Mouse (Mus musculus): Measurements from ENCODE around the gene Nudt14. TPM values are rescaled to one million over a fixed set of nuclear protein-coding genes. Genes with fewer than 3 reads are reported as not detected.

Nudt14 gene
- total and polyA plus RNA-seq, 2 experiments: 21.2 to 29.3 TPM

- Histone ChIP-seq H3K27me3 (ENCODE audit: control insufficient read depth, insufficient read depth, low read length) (no peaks in the 10 kb centered on the region), H3K4me1 (ENCODE audit: control insufficient read depth, insufficient read depth, low read length) (no peaks in the 10 kb centered on the region), H3K9ac (ENCODE audit: low read depth, low read length) (no peak overlapping the region), H3K79me2 (ENCODE audit: control insufficient read depth, insufficient read depth, low read length) (no peaks in the 10 kb centered on the region), H3K36me3 (ENCODE audit: control insufficient read depth, insufficient read depth, low read length) (no peaks in the 10 kb centered on the region), H3K27ac (replicated peaks; ENCODE audit: insufficient read depth, low read depth, low read length) (no peak overlapping the region), H3K4me3 (ENCODE audit: insufficient read depth, low read depth, low read length) (no peak overlapping the region)
- no peak for DNase-seq (ENCODE audit: extremely low read depth, low read depth, low spot score)
- WGBS: 73% methylated on average over 11 of the region's 11 CpGs
- TF ChIP-seq POLR2A (IDR thresholded peaks at IDR 0.05; ENCODE audit: extremely low read depth, insufficient read depth, low read length) (no peak), CTCF (IDR thresholded peaks at IDR 0.05; ENCODE audit: low read depth, low read length) (no peak)
These were observed 24.4 kb downstream of the Nudt14 start for GRCm38 (mm10) chr12:112917486-112917885.

GRCm38 (mm10) chr12:112916698-112917400 is 25.1 kb downstream of the Nudt14 start:
- WGBS: 87% methylated on average over 16 of the region's 16 CpGs
- Histone ChIP-seq H3K27ac (replicated peaks; ENCODE audit: insufficient read depth, low read depth, low read length) (no peak overlapping the region), H3K27me3 (ENCODE audit: control insufficient read depth, insufficient read depth, low read length) (no peaks in the 10 kb centered on the region), H3K4me1 (ENCODE audit: control insufficient read depth, insufficient read depth, low read length) (no peaks in the 10 kb centered on the region), H3K36me3 (ENCODE audit: control insufficient read depth, insufficient read depth, low read length) (no peaks in the 10 kb centered on the region), H3K9ac (ENCODE audit: low read depth, low read length) (no peak overlapping the region), H3K4me3 (ENCODE audit: insufficient read depth, low read depth, low read length) (no peak overlapping the region), H3K79me2 (ENCODE audit: control insufficient read depth, insufficient read depth, low read length) (no peaks in the 10 kb centered on the region)
- TF ChIP-seq POLR2A (IDR thresholded peaks at IDR 0.05; ENCODE audit: extremely low read depth, insufficient read depth, low read length): no peak
- TF ChIP-seq CTCF (IDR thresholded peaks at IDR 0.05; ENCODE audit: low read depth, low read length): no peak
- DNase-seq (ENCODE audit: extremely low read depth, low read depth, low spot score): no peak

- no peaks in the 10 kb centered on the region for H3K79me2 ChIP-seq (ENCODE audit: control insufficient read depth, insufficient read depth, low read length)
- no peaks in the 10 kb centered on the region for H3K36me3 ChIP-seq (ENCODE audit: control insufficient read depth, insufficient read depth, low read length)
- no peak overlapping the region for H3K9ac ChIP-seq (ENCODE audit: low read depth, low read length)
- H3K27ac ChIP-seq (replicated peaks; ENCODE audit: insufficient read depth, low read depth, low read length): no peak overlapping the region
- H3K4me3 ChIP-seq (ENCODE audit: insufficient read depth, low read depth, low read length): no peak overlapping the region
- H3K4me1 ChIP-seq (ENCODE audit: control insufficient read depth, insufficient read depth, low read length): no peaks in the 10 kb centered on the region
- no peaks in the 10 kb centered on the region for H3K27me3 ChIP-seq (ENCODE audit: control insufficient read depth, insufficient read depth, low read length)
- TF ChIP-seq CTCF (IDR thresholded peaks at IDR 0.05; ENCODE audit: low read depth, low read length) (no peak), POLR2A (IDR thresholded peaks at IDR 0.05; ENCODE audit: extremely low read depth, insufficient read depth, low read length) (no peak)
- WGBS: 85% methylated on average over 13 of the region's 13 CpGs
- no peak for DNase-seq (ENCODE audit: extremely low read depth, low read depth, low spot score)
These were observed 26.3 kb downstream of the Nudt14 start for GRCm38 (mm10) chr12:112915587-112915986.

GRCm38 (mm10) chr12:112914527-112914926 is 27.4 kb downstream of the Nudt14 start:
- TF ChIP-seq CTCF (IDR thresholded peaks at IDR 0.05; ENCODE audit: low read depth, low read length): no peak
- TF ChIP-seq POLR2A (IDR thresholded peaks at IDR 0.05; ENCODE audit: extremely low read depth, insufficient read depth, low read length): no peak
- Histone ChIP-seq H3K4me3 (ENCODE audit: insufficient read depth, low read depth, low read length) (no peak overlapping the region), H3K36me3 (ENCODE audit: control insufficient read depth, insufficient read depth, low read length) (no peaks in the 10 kb centered on the region), H3K9ac (ENCODE audit: low read depth, low read length) (no peak overlapping the region), H3K27ac (replicated peaks; ENCODE audit: insufficient read depth, low read depth, low read length) (no peak overlapping the region), H3K4me1 (ENCODE audit: control insufficient read depth, insufficient read depth, low read length) (no peaks in the 10 kb centered on the region), H3K27me3 (ENCODE audit: control insufficient read depth, insufficient read depth, low read length) (no peaks in the 10 kb centered on the region), H3K79me2 (ENCODE audit: control insufficient read depth, insufficient read depth, low read length) (no peaks in the 10 kb centered on the region)
- DNase-seq (ENCODE audit: extremely low read depth, low read depth, low spot score): no peak
- WGBS: 74% methylated on average over 11 of the region's 11 CpGs

GRCm38 (mm10) chr12:112912951-112913745 is 28.8 kb downstream of the Nudt14 start:
- Histone ChIP-seq H3K79me2 (ENCODE audit: control insufficient read depth, insufficient read depth, low read length) (no peaks in the 10 kb centered on the region), H3K4me3 (ENCODE audit: insufficient read depth, low read depth, low read length) (no peak overlapping the region), H3K27me3 (ENCODE audit: control insufficient read depth, insufficient read depth, low read length) (no peaks in the 10 kb centered on the region), H3K36me3 (ENCODE audit: control insufficient read depth, insufficient read depth, low read length) (no peaks in the 10 kb centered on the region), H3K9ac (ENCODE audit: low read depth, low read length) (no peak overlapping the region), H3K4me1 (ENCODE audit: control insufficient read depth, insufficient read depth, low read length) (no peaks in the 10 kb centered on the region), H3K27ac (replicated peaks; ENCODE audit: insufficient read depth, low read depth, low read length) (no peak overlapping the region)
- DNase-seq (ENCODE audit: extremely low read depth, low read depth, low spot score): no peak
- WGBS: 88% methylated on average over 28 of the region's 28 CpGs
- TF ChIP-seq CTCF (IDR thresholded peaks at IDR 0.05; ENCODE audit: low read depth, low read length) (no peak), POLR2A (IDR thresholded peaks at IDR 0.05; ENCODE audit: extremely low read depth, insufficient read depth, low read length) (no peak)

- WGBS: 91% methylated on average over 17 of the region's 17 CpGs
- no peak for DNase-seq (ENCODE audit: extremely low read depth, low read depth, low spot score)
These were observed 30.2 kb downstream of the Nudt14 start for GRCm38 (mm10) chr12:112911701-112912100.

More at GRCm38 (mm10) chr12:112911701-112912100, 30.2 kb downstream of the Nudt14 start:
- no peak overlapping the region for H3K4me3 ChIP-seq (ENCODE audit: insufficient read depth, low read depth, low read length)
- no peaks in the 10 kb centered on the region for H3K79me2 ChIP-seq (ENCODE audit: control insufficient read depth, insufficient read depth, low read length)
- no peak for TF ChIP-seq CTCF (IDR thresholded peaks at IDR 0.05; ENCODE audit: low read depth, low read length)
- no peak for TF ChIP-seq POLR2A (IDR thresholded peaks at IDR 0.05; ENCODE audit: extremely low read depth, insufficient read depth, low read length)
- no peak overlapping the region for H3K27ac ChIP-seq (replicated peaks; ENCODE audit: insufficient read depth, low read depth, low read length)
- H3K27me3 ChIP-seq (ENCODE audit: control insufficient read depth, insufficient read depth, low read length): no peaks in the 10 kb centered on the region
- H3K9ac ChIP-seq (ENCODE audit: low read depth, low read length): no peak overlapping the region
- no peaks in the 10 kb centered on the region for H3K4me1 ChIP-seq (ENCODE audit: control insufficient read depth, insufficient read depth, low read length)
- H3K36me3 ChIP-seq (ENCODE audit: control insufficient read depth, insufficient read depth, low read length): no peaks in the 10 kb centered on the region
